Mouse (Mus musculus): ENCODE measurements around the gene Ahdc1.

The Ahdc1 gene

GRCm38 (mm10) chr4:133011028-133011820, at the start of gene Ahdc1:
Gene Ahdc1 (plus strand): TSS chr4:133011260.
- in situ Hi-C loops (cut with MboI, MseI): no loop called here

- in situ Hi-C loops (cut with MboI, MseI): loop anchor here (5.0 kb wide), 1 partner anchor 85 kb away; no protein-coding TSS in a partner anchor
Observed at GRCm38 (mm10) chr4:132961866-132962265, 49.2 kb upstream of the Ahdc1 start.

- in situ Hi-C loops (cut with MboI, MseI): loop anchor here (5.0 kb wide), 1 partner anchor 85 kb away; no protein-coding TSS in a partner anchor
Observed at GRCm38 (mm10) chr4:132962628-132963027, 48.4 kb upstream of the Ahdc1 start.

GRCm38 (mm10) chr4:132963436-132963835, 47.6 kb upstream of the Ahdc1 start:
- in situ Hi-C loops (cut with MboI, MseI): loop anchor here (5.0 kb wide), 1 partner anchor 84 kb away; no protein-coding TSS in a partner anchor

GRCm38 (mm10) chr4:132964064-132964463, 47.0 kb upstream of the Ahdc1 start:
- in situ Hi-C loops (cut with MboI, MseI): loop anchor here (5.0 kb wide), 1 partner anchor 83 kb away; no protein-coding TSS in a partner anchor

- in situ Hi-C loops (cut with MboI, MseI): loop anchor here (5.0 kb wide), 1 partner anchor 83 kb away; no protein-coding TSS in a partner anchor
Observed at GRCm38 (mm10) chr4:132964473-132964872, 46.6 kb upstream of the Ahdc1 start.

- in situ Hi-C loops (cut with MboI, MseI): no loop called here
Observed at GRCm38 (mm10) chr4:132968105-132968938, 42.7 kb upstream of the Ahdc1 start.

- in situ Hi-C loops (cut with MboI, MseI): no loop called here
Observed at GRCm38 (mm10) chr4:132971601-132972000, 39.5 kb upstream of the Ahdc1 start.

GRCm38 (mm10) chr4:132972101-132972500, 39.0 kb upstream of the Ahdc1 start:
- in situ Hi-C loops (cut with MboI, MseI): no loop called here

- in situ Hi-C loops (cut with MboI, MseI): no loop called here
Observed at GRCm38 (mm10) chr4:132972556-132972955, 38.5 kb upstream of the Ahdc1 start.

GRCm38 (mm10) chr4:132973186-132973585, 37.9 kb upstream of the Ahdc1 start:
- in situ Hi-C loops (cut with MboI, MseI): no loop called here

- in situ Hi-C loops (cut with MboI, MseI): no loop called here
Observed at GRCm38 (mm10) chr4:132973814-132974398, 37.2 kb upstream of the Ahdc1 start, which contains the start of gene Fgr. Gene Fgr (plus strand): TSS chr4:132974095.

GRCm38 (mm10) chr4:132974904-132975303, 36.2 kb upstream of the Ahdc1 start:
- in situ Hi-C loops (cut with MboI, MseI): no loop called here

- in situ Hi-C loops (cut with MboI, MseI): no loop called here
Observed at GRCm38 (mm10) chr4:132975791-132976190, 35.3 kb upstream of the Ahdc1 start.

- in situ Hi-C loops (cut with MboI, MseI): no loop called here
Observed at GRCm38 (mm10) chr4:132976729-132977128, 34.3 kb upstream of the Ahdc1 start.

GRCm38 (mm10) chr4:132977597-132977996, 33.5 kb upstream of the Ahdc1 start:
- in situ Hi-C loops (cut with MboI, MseI): no loop called here

- in situ Hi-C loops (cut with MboI, MseI): no loop called here
Observed at GRCm38 (mm10) chr4:132979186-132979585, 31.9 kb upstream of the Ahdc1 start.

- in situ Hi-C loops (cut with MboI, MseI): no loop called here
Observed at GRCm38 (mm10) chr4:132981621-132982020, 29.4 kb upstream of the Ahdc1 start.

- in situ Hi-C loops (cut with MboI, MseI): no loop called here
Observed at GRCm38 (mm10) chr4:132982999-132983398, 28.1 kb upstream of the Ahdc1 start.

- in situ Hi-C loops (cut with MboI, MseI): no loop called here
Observed at GRCm38 (mm10) chr4:132983664-132984512, 27.2 kb upstream of the Ahdc1 start.

Data from T-helper 2 cell (primary cell).